19 mouse cellular contexts compared by ENCODE assay signal in genomic region chr9:32868936-32869335, GRCm38 (mm10).
DNase-seq lines count a peak whose midpoint lies in the region; ATAC-seq lines count a peak whose summit lies in the region.
"Had no signal": no experiment of that assay in that cellular context is flagged by ENCODE, and none has a peak within 500 bp of the region (broad histone marks: within the 10 kb centered on the region; RNA-seq: fewer than 3 reads in every experiment).

No protein-coding gene starts in this region.

- no peaks in the 10 kb centered on the region for H3K4me1 ChIP-seq in heart, embryonic 10.5 days
- no peaks in the 10 kb centered on the region for H3K4me1 ChIP-seq in midbrain, embryonic 11.5 days (ENCODE audit: control insufficient read depth, insufficient read depth, low read length)
- H3K4me1 ChIP-seq in midbrain, embryonic 14.5 days (ENCODE audit: control insufficient read depth, insufficient read depth, low read length) = no peaks in the 10 kb centered on the region

- no peaks in the 10 kb centered on the region for H3K9me3 ChIP-seq in heart, embryonic 10.5 days
- H3K9me3 ChIP-seq in midbrain, embryonic 11.5 days (ENCODE audit: control insufficient read depth, low read length) = no peaks in the 10 kb centered on the region
- no peaks in the 10 kb centered on the region for H3K9me3 ChIP-seq in midbrain, embryonic 14.5 days (ENCODE audit: control insufficient read depth, low read length)
- H3K9me3 ChIP-seq: G1E had no signal

- H3K9ac ChIP-seq in midbrain, embryonic 11.5 days (ENCODE audit: low read length) = no peak overlapping the region
- H3K9ac ChIP-seq in midbrain, embryonic 14.5 days (replicated peaks; ENCODE audit: low read length) = no peak overlapping the region

- WGBS in heart, embryonic 10.5 days = 79% methylated on average over 8 of the region's 8 CpGs
- WGBS in midbrain, embryonic 11.5 days = 87% methylated on average over 8 of the region's 8 CpGs
- 94% methylated on average over 8 of the region's 8 CpGs for WGBS in midbrain, embryonic 14.5 days

- no peaks in the 10 kb centered on the region for H3K36me3 ChIP-seq in heart, embryonic 10.5 days
- H3K36me3 ChIP-seq in midbrain, embryonic 11.5 days (ENCODE audit: control insufficient read depth, insufficient read depth, low read length) = no peaks in the 10 kb centered on the region
- no peaks in the 10 kb centered on the region for H3K36me3 ChIP-seq in midbrain, embryonic 14.5 days (ENCODE audit: control insufficient read depth, insufficient read depth, low read length)
- H3K36me3 ChIP-seq: G1E had no signal

- no peak overlapping the region for H3K27ac ChIP-seq in heart, embryonic 10.5 days
- no peak overlapping the region for H3K27ac ChIP-seq in midbrain, embryonic 11.5 days (ENCODE audit: low read depth, low read length)
- no peak overlapping the region for H3K27ac ChIP-seq in midbrain, embryonic 14.5 days (replicated peaks; ENCODE audit: low read depth, low read length)

- H3K4me2 ChIP-seq in midbrain, embryonic 11.5 days = no peak overlapping the region
- H3K4me2 ChIP-seq in midbrain, embryonic 14.5 days (ENCODE audit: low read length) = no peak overlapping the region

- no peaks in the 10 kb centered on the region for H3K27me3 ChIP-seq in heart, embryonic 10.5 days (ENCODE audit: insufficient read depth, poor library complexity, severe bottlenecking)
- no peaks in the 10 kb centered on the region for H3K27me3 ChIP-seq in midbrain, embryonic 11.5 days (ENCODE audit: control insufficient read depth, insufficient read depth, low read length)
- no peaks in the 10 kb centered on the region for H3K27me3 ChIP-seq in midbrain, embryonic 14.5 days (ENCODE audit: control insufficient read depth, insufficient read depth, low read length)
- H3K27me3 ChIP-seq: CH12.LX, Patski had no signal

- no peak overlapping the region for H3K4me3 ChIP-seq in heart, embryonic 10.5 days
- H3K4me3 ChIP-seq in midbrain, embryonic 11.5 days (ENCODE audit: low read depth, low read length) = no peak overlapping the region
- no peak overlapping the region for H3K4me3 ChIP-seq in midbrain, embryonic 14.5 days (replicated peaks; ENCODE audit: low read depth, low read length)

- DNase-seq in heart, adult 11 months = peak; percentile 88
- no peak for DNase-seq in heart, embryonic 10.5 days (ENCODE audit: low spot score)
- peak; percentile 81 for DNase-seq in midbrain, embryonic 11.5 days (ENCODE audit: low spot score, missing footprints)
- no peak for DNase-seq in midbrain, embryonic 14.5 days
- DNase-seq: adrenal gland, adult 2 months; adrenal gland, adult 8-10 months; adrenal gland, postnatal 10 days; adrenal gland, postnatal 14 days; adrenal gland, postnatal 25 days; adrenal gland, postnatal 36 days; B cell, adult 2 months; cerebellum, adult 11 months; cerebellum, adult 11-12 months; cerebellum, adult 18-20 months had no signal

- ATAC-seq in midbrain, embryonic 11.5 days (ENCODE audit: low FRiP score) = no peak
- no peak for ATAC-seq in midbrain, embryonic 14.5 days (ENCODE audit: low FRiP score, low TSS enrichment)
- ATAC-seq: activated CD4-positive, CD25-positive, alpha-beta regulatory T cell, adult 4 months; CD4-positive, CD25-positive, alpha-beta regulatory T cell, adult 4 months; Patski had no signal

Comparison
In these comparisons a context has a peak if more than half of its experiments do, and no peak if none do; other contexts are left out.
1. DNase-seq: peak in heart, adult 11 months (single experiment) and midbrain, embryonic 11.5 days (single experiment); none in heart, embryonic 10.5 days (single experiment) and midbrain, embryonic 14.5 days (single experiment).